Mouse (Mus musculus): ENCODE data around the gene 2700049A03Rik. TPM values are rescaled to one million over a fixed set of nuclear protein-coding genes. Genes with fewer than 3 reads are reported as not detected.

The 2700049A03Rik gene
- polyA plus RNA-seq (2012; rRNA removed) = 1.3 and 1.5 TPM in 2 replicates

GRCm38 (mm10) chr12:71136130-71136973, at the start of gene 2700049A03Rik, which contains the start of gene Timm9:
TSS of gene 2700049A03Rik (plus strand) at chr12:71136848.
TSS of gene Timm9 (minus strand) at chr12:71136684.

GRCm38 (mm10) chr12:71111331-71111730, 25.3 kb upstream of the 2700049A03Rik start, which contains the start of gene Tomm20l:
TSS of gene Tomm20l (plus strand) at chr12:71111428.

Other genes starting within 250 kb of the 2700049A03Rik start
- 9.4 and 10.6 TPM in 2 replicates for gene Actr10, start 199.0 kb upstream of the 2700049A03Rik start, polyA plus RNA-seq (2012; rRNA removed)
- gene Psma3, start 162.2 kb upstream of the 2700049A03Rik start, polyA plus RNA-seq (2012; rRNA removed) = 7.6 and 9.1 TPM in 2 replicates
- 2.5 and 2.7 TPM in 2 replicates for gene Arid4a, start 120.9 kb upstream of the 2700049A03Rik start, polyA plus RNA-seq (2012; rRNA removed)
- not detected in 2 replicates for gene Tomm20l, start 25.4 kb upstream of the 2700049A03Rik start, polyA plus RNA-seq (2012; rRNA removed)
- gene Timm9, start 164 bp upstream of the 2700049A03Rik start, polyA plus RNA-seq (2012; rRNA removed) = 6.0 and 7.7 TPM in 2 replicates
- 7.7 and 8.2 TPM in 2 replicates for gene Dact1, start 173.0 kb downstream of the 2700049A03Rik start, polyA plus RNA-seq (2012; rRNA removed)

All from colon, adult 2 months (tissue).